Mouse (Mus musculus) heart, postnatal 0 days (tissue): ENCODE data around the gene Dot1l.

Experiments
- CTCF ChIP-seq: IDR thresholded peaks from 2 replicates; pipeline ENCODE4 v1.5.1; 2016; ENCODE audit warnings: antibody characterized with exemption, control low read depth, low read depth
- EP300 ChIP-seq: IDR thresholded peaks from 2 replicates; pipeline ENCODE4 v1.6.1; 2016; ENCODE audit warnings: antibody characterized with exemption, low read depth

DNA sequence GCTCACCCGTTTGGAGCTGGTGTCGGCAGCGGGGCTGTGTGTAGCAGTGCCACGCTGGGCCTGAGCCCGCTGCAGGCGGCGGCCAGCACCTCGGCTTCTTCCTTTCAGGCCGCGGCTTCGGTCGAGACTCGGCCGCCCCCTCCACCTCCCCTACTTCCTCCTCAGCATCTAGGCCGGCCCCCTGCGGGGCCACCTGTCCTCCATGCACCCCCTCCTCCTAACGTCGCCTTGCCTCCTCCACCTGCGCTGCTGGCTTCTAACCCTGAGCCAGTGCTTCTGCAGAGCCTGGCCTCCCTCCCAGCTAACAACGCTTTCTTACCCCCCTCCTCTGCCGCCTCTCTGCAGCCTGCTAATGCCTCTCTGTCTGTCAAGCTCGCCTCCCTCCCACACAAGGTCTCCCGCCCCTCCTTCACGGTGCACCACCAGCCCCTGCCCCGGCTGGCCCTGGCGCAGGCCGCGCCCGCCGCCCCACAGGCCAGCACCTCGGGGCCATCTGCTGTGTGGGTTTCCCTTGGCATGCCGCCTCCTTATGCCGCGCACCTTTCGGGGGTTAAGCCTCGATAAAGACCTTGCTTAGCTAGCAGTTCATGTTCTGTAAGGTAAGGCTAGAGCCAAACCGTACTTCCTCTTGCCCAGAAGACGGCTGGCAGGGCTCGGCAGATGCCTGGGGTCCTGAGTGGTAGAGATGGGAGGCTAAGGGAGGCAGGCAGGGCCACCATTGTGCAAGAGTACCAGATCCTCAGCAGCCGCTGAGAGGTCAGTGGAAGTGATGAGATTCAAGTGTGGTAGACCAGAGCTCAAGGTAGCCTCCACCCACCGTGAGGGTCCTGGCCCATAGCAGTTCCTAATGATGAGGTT lies 37.4 kb downstream of the Dot1l start:
- TF ChIP-seq CTCF (no peak), EP300 (no peak)
